Mouse (Mus musculus) cerebellum, postnatal 36 days (tissue): ENCODE measurements at regions not wholly inside any gene's neighbourhood (a gene's known extent, or its start where the extent isn't known, plus 50 kb on each side); places are given as distances from the start of the nearest gene placed in this dataset.
A peak's percentile ranks its signal among the peaks of the same experiment; 100 is the strongest.

Experiments used
- DNase-seq, 2 experiments: peaks; one replicate each; pipeline ENCODE4 v3.0.0; 2021 to 2022; ENCODE audit warnings: mixed read lengths in 2 of 2

DNA sequence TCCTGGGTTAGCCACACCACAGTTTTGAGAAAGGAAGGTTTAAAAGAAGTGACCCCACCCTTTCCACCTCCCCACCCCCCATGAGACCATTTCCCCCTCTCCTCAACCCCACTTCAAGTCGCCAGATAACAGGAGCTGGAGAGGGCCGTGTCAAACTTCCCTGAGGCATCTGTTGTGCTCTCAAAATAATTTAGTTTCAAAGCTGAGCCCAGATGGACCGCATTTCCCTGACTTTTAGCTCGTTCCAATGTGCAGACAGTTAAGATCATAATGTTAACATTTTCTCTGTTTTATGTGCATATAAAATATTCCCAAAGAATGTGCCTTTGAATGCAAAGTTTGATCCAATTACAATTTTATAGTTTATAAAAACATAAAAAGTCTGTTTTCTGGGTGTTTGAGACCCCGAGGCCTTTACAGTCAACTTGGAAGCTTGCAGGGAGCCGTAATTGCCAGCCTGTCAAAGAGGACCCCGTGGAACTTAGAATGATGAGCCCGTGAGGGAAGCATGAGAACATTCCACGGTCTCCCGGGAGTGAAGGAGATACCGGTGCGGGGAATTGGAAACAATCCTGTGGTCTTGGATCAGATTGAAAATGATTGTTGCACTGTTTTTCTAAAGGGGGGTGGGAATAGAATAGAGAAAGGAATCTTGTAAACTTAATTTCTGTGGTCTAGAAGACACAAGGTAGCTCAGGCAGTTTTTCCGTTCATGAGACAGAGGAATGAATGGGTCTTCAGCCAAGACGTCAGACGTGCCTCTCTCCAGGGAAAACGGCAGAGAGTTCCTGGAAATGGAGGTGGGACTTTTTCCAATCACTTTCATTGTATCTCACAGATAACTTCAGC, 903.3 kb downstream of the Mrps31 start:
- DNase-seq = no peak

- DNase-seq = peak; percentile 4 to 5
Observed at GRCm38 (mm10) chr8:23319556-23319955, 908.4 kb downstream of the Mrps31 start.

- DNase-seq = no peak
Observed at GRCm38 (mm10) chr8:23321166-23321565, 910.0 kb downstream of the Mrps31 start.

DNA sequence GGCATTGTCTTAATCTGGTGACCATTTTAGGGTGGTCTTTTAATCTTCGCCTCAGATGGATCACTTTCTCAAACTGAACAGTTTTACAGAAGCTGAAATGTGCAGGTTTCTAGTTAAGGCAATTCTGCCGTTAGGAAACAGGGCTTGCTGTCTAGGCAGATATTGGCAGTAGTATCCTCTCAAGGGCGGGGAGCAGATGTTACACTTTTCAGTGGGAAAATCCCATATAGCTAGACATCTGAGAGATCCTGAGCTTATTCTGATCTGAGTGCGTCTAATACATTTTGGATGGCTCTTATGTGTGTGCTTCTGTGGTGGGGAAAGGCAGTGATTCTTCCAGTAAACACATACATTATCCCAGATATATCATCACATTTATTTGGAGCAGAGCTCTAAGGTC, 916.1 kb downstream of the Mrps31 start:
- DNase-seq = no peak

DNA sequence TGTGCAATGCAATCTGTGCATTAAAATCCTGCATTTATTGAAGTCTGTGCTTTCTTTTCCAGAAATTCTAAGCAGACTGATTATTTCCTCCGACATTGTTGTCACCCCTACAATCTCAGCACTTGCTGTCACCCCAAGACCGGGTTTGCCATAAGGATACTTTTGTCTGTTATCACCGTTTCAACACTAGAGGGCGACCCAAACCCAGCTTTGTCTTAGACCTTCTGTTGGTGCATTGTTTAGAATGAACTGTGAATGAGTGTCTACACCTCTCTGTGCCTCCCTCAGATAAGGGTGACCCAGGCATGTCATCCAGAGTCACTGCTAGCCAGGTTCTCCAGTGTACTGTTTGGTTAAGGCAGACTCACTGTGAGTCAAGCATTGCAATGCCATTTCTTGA, 933.0 kb downstream of the Mrps31 start:
- DNase-seq = peak in 1 of 2 experiments; percentile 9

DNA sequence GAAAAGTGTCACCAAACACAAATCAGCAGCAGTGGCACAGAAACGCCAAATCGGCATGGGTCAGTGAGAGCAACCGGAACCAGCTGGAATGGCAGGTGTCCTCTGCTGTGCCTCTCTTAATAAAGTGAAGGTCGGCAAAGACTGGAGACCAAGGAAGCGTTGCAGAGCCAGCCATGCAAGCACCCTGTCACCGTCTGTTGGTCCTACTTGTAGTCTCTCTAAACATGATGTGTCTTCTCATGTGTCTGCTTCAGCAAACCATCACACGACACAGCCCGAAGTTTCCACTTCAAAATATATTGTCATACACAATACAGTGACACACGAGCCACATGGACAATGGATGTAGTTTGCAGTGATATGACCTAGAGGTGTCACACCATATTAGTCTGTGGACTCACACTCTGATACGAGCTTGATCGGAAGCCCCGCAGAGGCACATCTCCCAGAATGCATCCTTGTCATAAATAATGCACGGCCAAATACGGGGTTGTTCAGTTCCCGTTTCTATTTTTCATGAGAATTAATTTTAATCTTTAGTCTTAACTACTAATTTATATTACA, 940.3 kb downstream of the Mrps31 start:
- no peak for DNase-seq

GRCm38 (mm10) chr8:23352259-23353106, 941.3 kb downstream of the Mrps31 start:
- no peak for DNase-seq

GRCm38 (mm10) chr8:23360061-23360622, 949.0 kb downstream of the Mrps31 start:
- no peak for DNase-seq

DNA sequence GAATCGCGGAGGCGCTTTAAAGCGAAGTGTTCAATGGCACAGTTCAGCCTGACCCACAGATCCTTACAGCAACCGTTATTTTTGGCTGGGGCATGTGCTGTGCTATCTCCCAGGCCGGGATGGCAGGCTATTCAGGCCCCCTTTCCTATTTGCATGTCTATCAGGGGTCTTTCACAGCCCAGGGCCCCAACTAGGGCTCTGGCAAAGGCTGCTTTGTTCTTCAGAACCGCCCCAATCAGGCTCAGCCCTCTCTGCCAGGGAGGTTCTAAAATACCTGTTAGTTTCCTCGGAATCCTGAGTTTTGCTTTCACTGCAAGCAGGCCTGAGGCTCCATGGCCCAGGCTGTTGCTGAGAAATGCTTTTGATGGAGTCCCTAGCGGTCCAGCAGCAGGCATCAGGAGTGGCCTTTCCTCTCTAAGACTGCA, 949.7 kb downstream of the Mrps31 start:
- DNase-seq = no peak
